Mouse (Mus musculus) right cerebral cortex, adult 18-20 months (tissue): ENCODE data around the gene Hist2h2bb.
A peak's percentile ranks its signal among the peaks of the same experiment; 100 is the strongest.
"Not testable (repeated sequence)": the region's sequence is repeated elsewhere in the genome, so short reads cannot be mapped to it uniquely, and the experiment has no call there.

Source experiments
- DNase-seq: peaks from one replicate; pipeline ENCODE4 v3.0.0; 2022; ENCODE audit warnings: mixed read lengths

The Hist2h2bb gene

GRCm38 (mm10) chr3:96269511-96270474 lies at the start of gene Hist2h2bb:
Hist2h2bb (plus strand) TSS chr3:96269752.
- peak; percentile 96 for DNase-seq

- DNase-seq, result not testable (repeated sequence)
Observed at GRCm38 (mm10) chr3:96220131-96220764, 49.3 kb upstream of the Hist2h2bb start.

GRCm38 (mm10) chr3:96220765-96221639 lies 48.5 kb upstream of the Hist2h2bb start, which contains the start of the genes Hist2h2ac and Hist2h2be:
Hist2h2ac (minus strand) TSS chr3:96220880.
Hist2h2be (plus strand) TSS chr3:96221119.
- DNase-seq, result peak; percentile 90

- no peak for DNase-seq
Observed at GRCm38 (mm10) chr3:96221640-96222038, 47.9 kb upstream of the Hist2h2bb start.

GRCm38 (mm10) chr3:96222774-96223173 lies 46.8 kb upstream of the Hist2h2bb start:
- DNase-seq, result no peak

- no peak for DNase-seq
Observed at GRCm38 (mm10) chr3:96225421-96225820, 44.1 kb upstream of the Hist2h2bb start.

GRCm38 (mm10) chr3:96226695-96227648 lies 42.6 kb upstream of the Hist2h2bb start:
- DNase-seq, result no peak

GRCm38 (mm10) chr3:96228828-96229227 lies 40.7 kb upstream of the Hist2h2bb start:
- DNase-seq, result no peak

GRCm38 (mm10) chr3:96230404-96230803 lies 39.1 kb upstream of the Hist2h2bb start:
- DNase-seq, result no peak

GRCm38 (mm10) chr3:96230910-96231757 lies 38.4 kb upstream of the Hist2h2bb start:
- DNase-seq, result no peak

GRCm38 (mm10) chr3:96231758-96232120 lies 37.8 kb upstream of the Hist2h2bb start:
- no peak for DNase-seq

GRCm38 (mm10) chr3:96234914-96235313 lies 34.6 kb upstream of the Hist2h2bb start:
- DNase-seq, result no peak

- no peak for DNase-seq
Observed at GRCm38 (mm10) chr3:96235836-96236235, 33.7 kb upstream of the Hist2h2bb start.

- no peak for DNase-seq
Observed at GRCm38 (mm10) chr3:96236834-96237334, 32.7 kb upstream of the Hist2h2bb start.

- no peak for DNase-seq
Observed at GRCm38 (mm10) chr3:96237335-96237903, 32.1 kb upstream of the Hist2h2bb start.

GRCm38 (mm10) chr3:96237904-96238511 lies 31.5 kb upstream of the Hist2h2bb start:
- no peak for DNase-seq

GRCm38 (mm10) chr3:96238954-96239793 lies 30.4 kb upstream of the Hist2h2bb start, which contains the start of gene Hist2h3c2:
Hist2h3c2 (minus strand) TSS chr3:96239127.
- DNase-seq, result peak; percentile 33
